Mouse (Mus musculus): ENCODE results near the gene Vti1a. TPM values are rescaled to one million over a fixed set of nuclear protein-coding genes. Genes with fewer than 3 reads are reported as not detected.

The Vti1a gene
- total RNA-seq, 1 experiment from 2014 or later, result 57.6 TPM

Other genes with a start within 250 kb of the Vti1a start
- gene Gpam, start 189.1 kb upstream of the Vti1a start, total RNA-seq (2017), result 1.9 to 6.5 TPM (median 5.3 TPM) in 3 replicates
- gene Tectb, start 135.6 kb upstream of the Vti1a start, total RNA-seq (2017), result not detected in 3 replicates
- not detected in 3 replicates for gene Gucy2g, start 75.1 kb upstream of the Vti1a start, total RNA-seq (2017)
- 172 to 230 TPM (median 204 TPM) in 3 replicates for gene Acsl5, start 64.4 kb upstream of the Vti1a start, total RNA-seq (2017)
- gene Zdhhc6, start 263 bp upstream of the Vti1a start, total RNA-seq (2017), result 83.3 to 102 TPM (median 84.5 TPM) in 3 replicates

Measured in monocyte, adult 5-6 weeks (primary cell).